Mouse (Mus musculus): ENCODE results near the gene Use1.

Gene Use1

GRCm38 (mm10) chr8:71376423-71377030 lies 9.9 kb downstream of the Use1 start:
- no peak for DNase-seq (ENCODE audit: low read depth, low spot score)

- DNase-seq (ENCODE audit: low read depth, low spot score): no peak
These were observed 12.4 kb downstream of the Use1 start for GRCm38 (mm10) chr8:71379008-71379407.

GRCm38 (mm10) chr8:71379512-71380075 lies 12.9 kb downstream of the Use1 start:
- DNase-seq (ENCODE audit: low read depth, low spot score): no peak

GRCm38 (mm10) chr8:71380178-71381171 lies 13.8 kb downstream of the Use1 start:
- no peak for DNase-seq (ENCODE audit: low read depth, low spot score)

- DNase-seq (ENCODE audit: low read depth, low spot score): no peak
These were observed 14.8 kb downstream of the Use1 start, which contains the start of gene Nr2f6 for GRCm38 (mm10) chr8:71381421-71381970. Gene Nr2f6 (minus strand): TSS chr8:71381960.

- DNase-seq (ENCODE audit: low read depth, low spot score): no peak
These were observed 15.6 kb downstream of the Use1 start for GRCm38 (mm10) chr8:71381971-71382961.

- no peak for DNase-seq (ENCODE audit: low read depth, low spot score)
These were observed 16.7 kb downstream of the Use1 start for GRCm38 (mm10) chr8:71383396-71383795.

- no peak for DNase-seq (ENCODE audit: low read depth, low spot score)
These were observed 17.2 kb downstream of the Use1 start for GRCm38 (mm10) chr8:71383860-71384259.

GRCm38 (mm10) chr8:71385212-71385835 lies 18.7 kb downstream of the Use1 start:
- DNase-seq (ENCODE audit: low read depth, low spot score): peak; percentile 76

GRCm38 (mm10) chr8:71388267-71388666 lies 21.6 kb downstream of the Use1 start:
- no peak for DNase-seq (ENCODE audit: low read depth, low spot score)

- DNase-seq (ENCODE audit: low read depth, low spot score): no peak
These were observed 25.0 kb downstream of the Use1 start for GRCm38 (mm10) chr8:71391696-71392095.

GRCm38 (mm10) chr8:71392391-71392790 lies 25.7 kb downstream of the Use1 start:
- DNase-seq (ENCODE audit: low read depth, low spot score): no peak

GRCm38 (mm10) chr8:71392871-71393270 lies 26.2 kb downstream of the Use1 start:
- no peak for DNase-seq (ENCODE audit: low read depth, low spot score)

- no peak for DNase-seq (ENCODE audit: low read depth, low spot score)
These were observed 27.8 kb downstream of the Use1 start for GRCm38 (mm10) chr8:71394481-71394880.

GRCm38 (mm10) chr8:71395071-71395470 lies 28.4 kb downstream of the Use1 start:
- DNase-seq (ENCODE audit: low read depth, low spot score): no peak

- DNase-seq (ENCODE audit: low read depth, low spot score): no peak
These were observed 29.0 kb downstream of the Use1 start, which contains the start of gene Ushbp1 for GRCm38 (mm10) chr8:71395629-71396028. Gene Ushbp1 (minus strand): TSS chr8:71395802.

- DNase-seq (ENCODE audit: low read depth, low spot score): peak; percentile 86
These were observed 30.1 kb downstream of the Use1 start, which contains the start of gene Babam1 for GRCm38 (mm10) chr8:71396639-71397305. Gene Babam1 (plus strand): TSS chr8:71396861.

- no peak for DNase-seq (ENCODE audit: low read depth, low spot score)
These were observed 31.1 kb downstream of the Use1 start for GRCm38 (mm10) chr8:71397701-71398100.

GRCm38 (mm10) chr8:71400826-71401225 lies 34.2 kb downstream of the Use1 start:
- DNase-seq (ENCODE audit: low read depth, low spot score): no peak

- no peak for DNase-seq (ENCODE audit: low read depth, low spot score)
These were observed 34.8 kb downstream of the Use1 start for GRCm38 (mm10) chr8:71401454-71401853.
